Mouse (Mus musculus): Measurements from ENCODE around the gene Il17d.

GRCm38 (mm10) chr14:57574792-57575587 lies 50.4 kb downstream of the Il17d start:
- TF ChIP-seq FLI1 (IDR thresholded peaks at IDR 0.05; ENCODE audit: low read length): no peak
- no peak for TF ChIP-seq GATA1 (IDR thresholded peaks at IDR 0.05; ENCODE audit: borderline replicate concordance, low read length)

Data from megakaryocyte, embryonic 14.5 days (primary cell).